Mouse (Mus musculus) heart, postnatal 0 days (tissue): ENCODE results near the gene Hid1. TPM values are rescaled to one million over a fixed set of nuclear protein-coding genes. Genes with fewer than 3 reads are reported as not detected.
"Not testable (repeated sequence)": the region's sequence is repeated elsewhere in the genome, so short reads cannot be mapped to it uniquely, and the experiment has no call there.

Experiments used
- ATAC-seq: fragments of 200-750 bp; cut with Nextera tagmentation; 2 replicates; pipeline ENCODE4 v1.8.0; 2017; ENCODE audit warnings: low read depth, moderate number of reproducible peaks, moderate library complexity; ENCODE audit not compliant: insufficient read depth
- DNase-seq: peaks from one replicate; pipeline ENCODE4 v3.0.0-alpha.2; 2016; ENCODE audit warnings: low spot score
- H3K27ac ChIP-seq: fragments of 300-500 bp; sonication (generic); 2 replicates; pipeline ENCODE4 v1.5.1; 2014; ENCODE audit warnings: low read depth, mild to moderate bottlenecking
- H3K27me3 ChIP-seq: fragments of 300-500 bp; sonication (generic); 2 replicates; pipeline ENCODE4 v1.6.1; 2014; ENCODE audit warnings: low read length, mixed read lengths; ENCODE audit not compliant: control insufficient read depth, insufficient read depth
- H3K36me3 ChIP-seq: fragments of 300-500 bp; sonication (generic); replicated peaks from 2 replicates; pipeline ENCODE4 v1.6.1; 2014; ENCODE audit warnings: low read length, mixed read lengths; ENCODE audit not compliant: control insufficient read depth, insufficient read depth
- H3K4me1 ChIP-seq: fragments of 300-500 bp; sonication (generic); 2 replicates; pipeline ENCODE4 v1.6.1; 2014; ENCODE audit warnings: antibody characterized with exemption; ENCODE audit not compliant: control insufficient read depth, insufficient read depth
- H3K4me2 ChIP-seq: fragments of 300-500 bp; sonication (generic); 2 replicates; pipeline ENCODE4 v1.6.1; 2014; ENCODE audit warnings: low read depth, mild to moderate bottlenecking, low read length, moderate library complexity
- H3K4me3 ChIP-seq: fragments of 300-500 bp; sonication (generic); 2 replicates; pipeline ENCODE4 v1.5.1; 2014; ENCODE audit warnings: low read depth, low read length
- H3K9ac ChIP-seq: fragments of 300-500 bp; sonication (generic); replicated peaks from 2 replicates; pipeline ENCODE4 v1.6.1; 2014; ENCODE audit warnings: low read depth, low read length, mixed read lengths
- H3K9me3 ChIP-seq: fragments of 300-500 bp; sonication (generic); replicated peaks from 2 replicates; pipeline ENCODE4 v1.6.1; 2016; ENCODE audit warnings: low read length; ENCODE audit not compliant: control insufficient read depth
- CTCF ChIP-seq: IDR thresholded peaks from 2 replicates; pipeline ENCODE4 v1.5.1; 2016; ENCODE audit warnings: antibody characterized with exemption, control low read depth, low read depth
- EP300 ChIP-seq: IDR thresholded peaks from 2 replicates; pipeline ENCODE4 v1.6.1; 2016; ENCODE audit warnings: antibody characterized with exemption, low read depth
- WGBS: fragments of 180-500 bp; shearing (Covaris S2); extraction: QIAGEN DNeasy Blood & Tissue Kit; methylation state at CpG from one replicate; pipeline ENCODE4 v1.1.7; 2014; 5-methylcytosine and 5-hydroxymethylcytosine counted together
- polyA plus RNA-seq: library from polyadenylated mRNA; unstranded; fragments of >200 nt; fragmentation: Nextera tagmentation; extraction: Ambion mirVana; gene quantifications from 2 replicates; pipeline ENCODE4 v1.2.1, GENCODE M21; 2015
- total RNA-seq: library from RNA; depleted of rRNA; stranded (reverse); fragments of >200 nt; gene quantifications from 2 replicates; pipeline ENCODE4 v1.2.3, GENCODE M21; 2014; ENCODE audit warnings: low replicate concordance

Gene Hid1
- total and polyA plus RNA-seq, 2 experiments from 2014 or later = 5.4 to 11.9 TPM

- Histone ChIP-seq H3K4me3 (no peak overlapping the region), H3K4me1 (no peaks in the 10 kb centered on the region), H3K4me2 (no peak overlapping the region), H3K27me3 (no peaks in the 10 kb centered on the region), H3K27ac (no peak overlapping the region), H3K36me3 (peaks cover 26% of the 10 kb centered on the region), H3K9ac (no peak overlapping the region), H3K9me3 (no peaks in the 10 kb centered on the region)
- no peak for ATAC-seq
- DNase-seq = no peak
- TF ChIP-seq CTCF (no peak), EP300 (no peak)
- 91% methylated on average over 7 of the region's 7 CpGs for WGBS
Observed at GRCm38 (mm10) chr11:115391358-115391757, 23.8 kb upstream of the Hid1 start.

DNA sequence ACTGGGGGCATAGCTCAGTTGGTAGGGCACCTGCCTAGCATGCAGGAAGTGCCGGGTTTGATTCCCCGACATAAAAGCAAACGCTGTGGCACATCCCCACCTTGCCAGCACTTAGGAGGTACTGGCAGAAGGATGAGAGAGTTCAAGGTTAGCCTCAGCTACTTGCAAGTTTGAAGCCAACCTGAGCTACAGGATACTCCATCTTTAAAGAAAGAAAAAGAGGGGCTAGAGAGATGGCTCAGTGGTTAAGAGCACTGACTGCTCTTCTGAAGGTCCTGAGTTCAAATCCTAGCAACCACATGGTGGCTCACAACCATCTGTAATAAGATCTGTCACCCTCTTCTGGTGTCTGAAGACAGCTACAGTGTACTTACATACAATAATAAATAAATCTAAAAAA lies 19.3 kb upstream of the Hid1 start:
- not testable (repeated sequence) for DNase-seq, ATAC-seq, H3K4me2 ChIP-seq, H3K4me3 ChIP-seq, H3K27me3 ChIP-seq, H3K27ac ChIP-seq, H3K9me3 ChIP-seq, H3K9ac ChIP-seq, H3K4me1 ChIP-seq
- 89% methylated on average over 3 of the region's 3 CpGs for WGBS
- peaks cover 17% of the 10 kb centered on the region for H3K36me3 ChIP-seq

GRCm38 (mm10) chr11:115384587-115384986 lies 17.0 kb upstream of the Hid1 start:
- DNase-seq = no peak
- H3K9ac ChIP-seq = no peak overlapping the region
- peak overlapping the region; percentile 98; the same call in 1 of the 2 replicates for H3K4me2 ChIP-seq
- no peaks in the 10 kb centered on the region for H3K36me3 ChIP-seq
- TF ChIP-seq EP300 (no peak), CTCF (no peak)
- WGBS = 82% methylated on average over 5 of the region's 5 CpGs
- H3K27me3 ChIP-seq = peaks cover 5% of the 10 kb centered on the region; the same call in 1 of the 2 replicates
- no peak overlapping the region for H3K4me3 ChIP-seq
- no peaks in the 10 kb centered on the region for H3K9me3 ChIP-seq
- H3K4me1 ChIP-seq = peaks cover 10% of the 10 kb centered on the region
- no peak overlapping the region for H3K27ac ChIP-seq
- no peak for ATAC-seq

- Histone ChIP-seq H3K9ac (no peak overlapping the region), H3K27me3 (peaks cover 5% of the 10 kb centered on the region; the same call in 1 of the 2 replicates), H3K9me3 (no peaks in the 10 kb centered on the region), H3K4me3 (no peak overlapping the region), H3K27ac (peak overlapping the region; percentile 16), H3K4me1 (peaks cover 10% of the 10 kb centered on the region), H3K4me2 (peak overlapping the region; percentile 98; the same call in 1 of the 2 replicates), H3K36me3 (no peaks in the 10 kb centered on the region)
- WGBS = 52% methylated on average over 16 of the region's 16 CpGs
- no peak for TF ChIP-seq CTCF
- TF ChIP-seq EP300 = no peak
- DNase-seq = no peak
- no peak for ATAC-seq
Observed at GRCm38 (mm10) chr11:115383701-115384474, 16.3 kb upstream of the Hid1 start.

DNA sequence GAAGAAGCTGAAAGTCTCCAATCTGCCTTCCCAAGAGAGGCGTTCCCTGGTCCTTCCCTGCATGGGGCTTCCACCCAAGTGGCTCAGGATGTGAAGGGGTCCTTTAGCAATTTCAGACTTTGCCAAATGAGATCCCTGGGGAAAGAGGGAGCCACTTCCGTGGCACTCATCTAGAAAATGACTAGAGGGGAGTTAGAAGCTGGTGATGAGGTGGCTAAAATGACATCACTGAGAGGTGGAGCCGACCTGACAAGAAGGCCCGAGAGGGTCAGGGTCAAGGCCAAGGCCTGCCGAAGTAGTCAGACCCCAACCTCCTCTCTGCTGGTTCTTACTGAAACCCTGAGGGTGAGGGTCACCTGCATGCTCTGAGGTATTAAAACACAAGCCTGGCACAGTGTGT lies 15.3 kb upstream of the Hid1 start:
- DNase-seq (no peak), ATAC-seq (no peak)
- Histone ChIP-seq H3K4me1 (peaks cover 10% of the 10 kb centered on the region), H3K4me3 (peak overlapping the region; percentile 81), H3K9ac (peak overlapping the region; percentile 83; the same call in 1 of the 2 replicates), H3K36me3 (no peaks in the 10 kb centered on the region), H3K27me3 (peaks cover 5% of the 10 kb centered on the region; the same call in 1 of the 2 replicates), H3K9me3 (no peaks in the 10 kb centered on the region; the same call in 1 of the 2 replicates), H3K27ac (no peak overlapping the region), H3K4me2 (peak overlapping the region; percentile 98)
- no peak for TF ChIP-seq CTCF
- TF ChIP-seq EP300 = no peak
- WGBS = 35% methylated on average over 5 of the region's 5 CpGs
